Mouse (Mus musculus) embryo, embryonic 11.5 days (tissue): Measurements from ENCODE around the gene Ercc1.
A peak's percentile ranks its signal among the peaks of the same experiment; 100 is the strongest.

Source experiments
- DNase-seq: peaks from one replicate; pipeline ENCODE4 v3.0.0-alpha.2; 2012; ENCODE audit warnings: low read depth, low spot score

Gene Ercc1

DNA sequence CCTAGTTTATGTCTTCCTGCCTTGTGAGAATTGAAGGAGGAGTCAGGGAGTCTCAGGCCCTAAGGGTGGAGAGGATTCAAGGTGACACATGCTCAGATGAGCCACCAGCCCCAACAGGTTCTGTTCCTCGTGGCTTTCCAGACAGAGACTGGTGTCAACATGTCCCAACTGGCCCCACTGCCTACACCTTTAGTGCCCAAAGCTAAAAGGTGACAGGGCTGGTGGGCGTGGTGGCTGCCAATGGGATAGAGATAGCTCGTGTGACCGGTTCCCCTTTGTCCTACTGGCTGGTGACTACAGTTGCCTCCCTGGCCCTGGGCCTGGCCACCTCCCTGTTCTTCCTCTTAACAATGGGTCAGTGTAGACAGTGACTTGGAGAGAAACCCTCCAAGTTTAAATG, 20.8 kb downstream of the Ercc1 start:
- no peak for DNase-seq

DNA sequence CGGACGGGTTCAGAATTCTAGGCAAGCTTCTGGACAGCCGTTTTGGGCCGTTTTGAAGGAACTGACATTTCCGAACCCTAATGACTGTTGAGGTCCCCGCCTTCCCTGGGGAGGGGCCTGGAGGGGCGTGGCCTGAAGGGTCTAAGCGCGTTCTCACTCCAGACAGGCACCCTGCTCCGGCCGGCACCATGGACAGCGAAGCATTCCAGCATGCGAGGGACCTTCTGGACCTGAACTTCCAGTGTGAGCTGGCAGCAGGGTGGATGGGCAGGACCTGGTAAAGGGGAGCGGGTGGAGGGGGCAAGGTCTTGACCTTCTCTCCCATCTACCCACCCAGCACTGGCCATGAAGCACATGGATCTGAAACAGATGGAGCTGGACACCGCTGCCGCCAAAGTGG, 23.8 kb downstream of the Ercc1 start:
- DNase-seq = no peak

DNA sequence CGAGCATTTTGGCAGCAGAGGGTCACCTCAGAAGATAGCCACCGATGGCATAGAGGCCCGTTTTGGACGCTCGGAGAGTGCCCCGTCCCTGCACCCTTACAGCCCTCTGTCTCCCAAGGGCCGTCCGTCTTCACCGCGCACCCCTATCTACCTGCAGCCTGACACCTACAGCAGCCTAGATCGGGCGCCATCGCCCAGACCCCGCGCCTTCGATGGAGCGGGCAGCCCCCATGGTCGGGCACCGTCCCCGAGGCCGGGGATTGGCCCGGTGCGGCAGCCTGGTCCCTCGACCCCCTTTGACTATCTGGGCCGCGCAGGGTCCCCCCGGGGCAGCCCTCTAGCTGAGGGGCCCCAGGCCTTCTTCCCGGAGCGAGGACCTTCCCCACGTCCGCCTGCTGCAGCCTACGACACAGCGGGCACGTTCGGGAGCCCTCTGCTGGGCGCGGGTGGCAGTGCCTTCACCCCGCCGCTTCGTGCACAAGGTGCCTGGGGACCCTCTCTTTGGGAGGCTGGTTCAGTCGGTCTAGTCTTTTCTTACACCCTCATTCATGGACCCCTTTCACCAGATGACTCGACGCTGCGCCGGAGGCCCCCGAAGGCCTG, 25.3 kb downstream of the Ercc1 start:
- peak; percentile 22 for DNase-seq

DNA sequence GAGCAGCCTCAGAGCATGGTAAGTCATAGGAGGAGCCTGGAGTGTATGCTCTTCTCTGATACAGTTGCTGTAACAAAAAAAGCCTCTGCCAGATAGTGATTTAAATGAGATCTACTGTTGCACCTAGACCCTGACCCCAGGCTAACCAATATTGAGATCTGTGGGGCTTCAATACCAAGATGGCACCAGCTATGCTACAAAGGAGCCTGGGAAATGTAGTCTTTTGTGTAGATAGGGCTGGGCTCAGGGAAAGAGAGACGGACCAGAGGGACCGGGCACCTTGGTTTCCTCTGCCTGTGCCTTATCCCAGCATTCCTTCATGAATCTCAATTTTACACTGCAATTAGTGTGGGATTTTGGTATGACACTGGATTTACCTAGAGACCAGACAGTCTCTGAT, 28.8 kb downstream of the Ercc1 start:
- no peak for DNase-seq

DNA sequence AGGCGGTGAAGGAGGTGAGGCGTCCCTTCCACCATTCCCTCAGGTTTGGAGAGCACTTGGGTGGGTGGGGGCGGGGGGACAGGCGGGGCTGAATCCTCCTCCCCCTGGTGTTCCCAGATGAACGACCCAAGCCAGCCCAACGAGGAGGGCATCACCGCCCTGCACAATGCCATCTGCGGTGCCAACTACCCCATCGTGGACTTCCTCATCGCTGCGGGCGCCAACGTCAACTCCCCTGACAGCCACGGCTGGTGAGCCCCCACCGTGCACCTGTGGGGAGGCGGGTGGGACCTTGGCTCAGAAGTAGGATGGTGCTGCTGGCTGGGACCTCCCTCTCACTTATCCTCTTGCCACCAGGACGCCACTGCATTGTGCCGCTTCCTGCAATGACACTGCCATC, 30.8 kb downstream of the Ercc1 start:
- no peak for DNase-seq

DNA sequence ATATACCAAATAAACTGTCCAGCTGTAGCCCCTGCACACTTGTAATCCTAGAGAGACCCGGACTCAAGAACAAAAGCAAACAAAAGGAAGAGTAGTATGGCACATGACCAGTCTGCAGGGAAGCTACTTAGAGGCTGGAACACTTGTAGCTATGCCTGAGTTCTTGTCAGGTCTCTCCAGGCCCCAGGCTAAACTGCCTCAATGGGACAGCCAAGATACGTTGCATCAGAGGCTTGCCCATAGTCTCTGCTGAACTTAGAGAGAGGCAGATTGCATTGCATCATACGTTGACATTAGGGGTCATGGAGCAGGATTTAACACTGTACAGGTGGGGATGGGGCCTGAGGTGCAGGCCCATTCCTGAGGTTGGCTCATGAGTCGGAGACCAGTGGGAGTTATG, 31.4 kb downstream of the Ercc1 start:
- DNase-seq = no peak

DNA sequence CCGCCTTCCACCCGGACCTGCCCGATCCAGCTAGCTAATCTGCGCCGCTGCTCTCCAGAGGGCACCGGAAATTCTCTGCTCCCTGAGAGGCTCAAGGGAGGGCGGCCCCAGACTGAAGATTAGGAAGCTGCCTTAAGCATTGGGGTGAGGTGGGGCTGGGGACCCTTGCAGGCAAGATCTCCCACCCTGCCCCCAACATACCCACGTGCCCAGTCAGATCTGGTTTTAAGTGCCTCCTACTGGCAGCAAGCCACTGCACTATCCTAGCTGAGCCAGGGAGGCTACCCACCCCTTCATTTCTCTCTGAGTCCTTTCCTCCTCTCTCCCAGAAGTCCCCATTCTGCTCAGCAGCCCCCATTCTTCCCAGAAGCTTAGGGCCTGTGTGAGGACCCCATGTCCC, 33.5 kb downstream of the Ercc1 start:
- no peak for DNase-seq

DNA sequence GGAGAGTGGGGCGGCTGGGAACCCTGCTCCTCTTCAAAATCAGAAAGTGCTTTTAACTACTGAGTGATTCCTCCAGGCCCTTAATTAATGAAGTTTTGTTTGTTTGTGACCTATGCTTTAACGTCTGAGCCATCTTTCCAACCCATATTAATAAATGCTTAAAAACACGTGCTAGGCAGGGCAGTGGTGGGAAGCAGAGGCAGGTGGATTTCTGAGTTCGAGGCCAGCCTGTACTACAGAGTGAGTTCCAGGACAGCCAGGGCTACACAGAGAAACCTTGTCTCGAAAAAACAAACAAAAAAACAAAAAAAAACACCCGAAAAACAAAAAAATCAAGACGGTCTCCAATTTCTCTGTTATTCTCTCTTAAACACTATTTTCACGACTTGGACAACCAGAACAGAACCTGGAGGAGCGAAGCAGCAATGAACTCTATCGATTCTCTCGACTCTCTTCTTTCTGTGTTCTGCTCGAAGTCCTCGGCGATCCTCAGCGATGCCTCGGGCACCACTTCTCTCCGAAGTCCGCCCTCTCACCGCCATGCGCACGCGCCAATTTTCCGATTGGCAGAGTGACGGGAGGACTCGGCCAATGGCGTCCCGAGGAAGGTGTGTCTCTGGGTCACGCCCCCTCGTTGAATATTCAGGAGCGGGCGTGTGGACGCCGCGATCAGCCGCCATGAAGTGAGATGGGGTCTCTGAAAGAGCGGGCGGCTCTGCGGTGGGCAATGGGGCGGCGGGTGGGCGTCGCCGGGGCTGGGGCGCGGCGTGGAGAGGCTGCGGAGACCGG, 37.0 kb downstream of the Ercc1 start, which contains the start of gene Ercc2:
Gene Ercc2, plus strand, starts transcription at position 634 of the 789 bp plus-strand sequence.
- DNase-seq = peak; percentile 100

DNA sequence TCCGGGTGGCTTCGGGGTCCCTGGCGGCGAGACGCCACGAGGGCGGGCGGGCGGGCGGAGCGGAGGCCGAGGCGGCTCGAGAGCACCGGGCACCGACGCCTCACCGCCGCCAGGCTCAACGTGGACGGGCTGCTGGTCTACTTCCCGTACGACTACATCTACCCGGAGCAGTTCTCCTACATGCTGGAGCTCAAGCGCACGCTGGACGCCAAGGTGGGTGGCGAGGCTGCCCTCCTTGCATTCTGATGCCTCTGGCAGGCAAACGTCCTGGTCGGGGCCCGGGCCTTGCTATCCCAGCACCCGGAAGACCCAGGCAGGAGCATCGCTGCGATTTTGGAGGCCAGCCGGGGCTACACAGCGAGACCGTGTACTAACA, 37.6 kb downstream of the Ercc1 start:
- DNase-seq = peak; percentile 13

DNA sequence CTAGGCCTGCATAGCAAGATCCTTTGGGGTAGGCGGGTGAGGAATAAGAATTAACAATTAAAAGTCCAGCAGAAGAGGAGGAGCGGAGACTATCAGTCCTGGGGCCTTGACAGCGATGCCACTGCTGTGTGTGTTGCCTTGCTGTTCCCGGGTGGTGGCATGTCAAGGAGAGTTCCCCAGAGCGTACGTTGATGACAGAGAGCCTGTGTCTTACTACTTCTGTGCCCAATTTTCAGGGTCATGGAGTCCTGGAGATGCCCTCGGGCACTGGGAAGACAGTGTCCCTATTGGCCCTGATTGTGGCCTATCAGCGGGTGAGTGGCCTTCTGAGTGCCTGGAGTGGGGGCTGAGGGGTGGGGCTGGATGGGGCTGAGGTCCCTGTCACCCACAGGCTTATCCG, 39.1 kb downstream of the Ercc1 start:
- DNase-seq = no peak

DNA sequence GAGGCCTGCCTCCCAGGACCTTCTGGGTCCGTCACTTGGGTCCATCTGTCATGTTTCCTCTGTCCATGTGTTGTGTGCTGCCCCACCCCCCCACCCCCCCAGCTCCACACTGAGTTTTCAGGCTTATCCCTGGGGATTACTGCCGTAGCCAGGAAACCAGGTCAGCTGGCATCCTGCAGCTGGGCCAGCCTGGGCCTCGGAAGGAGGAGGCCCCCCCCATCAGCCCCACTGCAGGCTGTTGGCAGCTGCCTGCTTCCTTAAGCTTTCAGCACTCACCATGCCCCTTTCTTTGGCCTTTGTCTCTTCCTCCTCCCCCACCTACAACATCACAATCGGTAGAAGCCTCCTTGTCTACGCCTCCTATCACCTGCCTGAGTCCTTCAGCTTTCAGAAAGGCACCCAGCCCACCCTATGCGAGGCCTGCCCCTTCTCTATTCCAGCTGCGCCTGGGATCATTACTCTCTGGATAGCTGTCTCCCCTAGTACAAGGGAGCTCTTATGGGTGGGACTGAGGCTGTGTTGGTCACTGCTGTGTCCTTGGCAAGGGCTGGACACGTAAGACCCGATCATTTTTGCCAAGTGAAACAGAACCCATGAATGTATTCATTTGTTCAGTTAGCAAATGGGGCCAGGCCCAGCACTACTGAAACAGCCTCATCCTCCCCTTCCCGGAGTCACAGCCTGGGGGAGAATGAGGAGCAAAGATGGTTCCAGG, 44.3 kb downstream of the Ercc1 start:
- no peak for DNase-seq

DNA sequence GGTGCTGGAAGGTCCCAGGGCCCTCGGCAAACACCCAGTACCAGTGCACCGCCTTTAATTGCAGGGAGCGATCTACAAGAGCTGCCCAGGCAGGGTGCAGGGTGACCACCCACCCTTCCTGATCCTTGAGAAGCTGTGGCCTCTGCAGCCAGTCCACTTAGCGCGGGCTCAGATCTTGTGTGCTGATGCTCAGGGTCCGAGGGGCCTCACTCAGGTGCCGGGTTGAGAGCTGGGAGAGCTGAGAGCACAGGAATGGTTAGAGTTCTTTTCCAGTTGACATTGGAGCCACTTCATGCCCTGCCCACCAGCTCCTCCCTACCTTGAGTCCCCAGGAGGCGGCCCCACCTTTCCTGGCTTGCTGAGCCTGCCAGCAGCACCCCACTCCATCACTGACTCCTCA, 49.9 kb downstream of the Ercc1 start:
- no peak for DNase-seq

DNA sequence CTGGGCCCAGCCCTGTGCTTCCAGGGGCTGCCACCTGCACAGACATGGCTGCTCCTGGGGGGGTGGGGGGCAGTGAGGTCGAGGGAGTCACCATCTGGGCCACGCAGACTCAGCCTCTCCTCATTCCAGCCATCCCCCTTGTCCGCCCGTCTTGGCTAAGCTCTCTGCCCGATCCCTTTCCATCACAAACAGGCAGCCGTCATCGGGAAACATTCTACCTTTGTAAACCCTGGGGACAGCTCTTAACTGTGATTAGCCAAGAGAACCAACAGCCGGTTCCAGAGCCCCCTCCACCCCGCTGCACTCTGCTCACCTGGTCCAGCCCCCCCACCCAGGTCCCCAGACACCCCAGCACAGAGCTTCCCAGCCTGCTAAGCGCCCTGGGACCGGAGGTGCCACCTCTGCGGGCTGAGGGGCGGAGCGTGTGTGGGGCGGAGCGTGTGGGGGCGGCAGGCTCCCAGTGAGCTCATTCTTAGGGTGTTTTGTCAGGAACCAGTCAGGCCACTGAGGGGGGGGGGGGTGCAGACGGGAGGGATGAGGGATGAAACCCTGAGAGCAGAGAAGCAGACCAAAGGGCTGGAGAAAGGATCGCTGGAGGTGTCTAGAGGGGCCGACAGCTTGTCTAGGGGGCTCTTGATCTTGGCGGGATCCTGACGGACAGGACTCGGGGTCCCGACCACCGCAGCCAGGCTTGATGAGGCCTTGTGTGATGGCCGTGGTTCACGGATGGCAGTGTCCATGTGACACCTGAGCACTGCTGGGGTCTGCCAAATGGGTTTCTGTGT, 55.1 kb downstream of the Ercc1 start:
- DNase-seq = no peak

DNA sequence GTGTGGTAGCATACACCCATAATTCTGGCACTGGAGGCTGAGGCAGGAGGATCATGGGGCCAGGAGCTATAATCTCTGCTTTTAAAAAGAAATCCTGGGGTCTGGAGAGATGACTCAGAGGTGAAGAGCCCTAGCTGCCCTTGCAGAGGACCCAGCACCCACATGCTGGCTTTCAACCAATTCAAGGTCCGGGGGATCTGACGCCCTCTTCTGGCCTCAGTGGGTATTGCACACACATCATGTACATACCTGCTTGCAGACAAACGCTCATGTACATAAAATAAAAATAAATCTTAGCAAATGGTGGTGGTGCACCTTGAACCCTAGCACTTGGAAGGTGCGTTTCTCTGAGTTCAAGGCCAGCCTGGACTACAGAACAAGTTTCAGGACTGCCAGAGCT, 56.4 kb downstream of the Ercc1 start:
- DNase-seq = no peak

DNA sequence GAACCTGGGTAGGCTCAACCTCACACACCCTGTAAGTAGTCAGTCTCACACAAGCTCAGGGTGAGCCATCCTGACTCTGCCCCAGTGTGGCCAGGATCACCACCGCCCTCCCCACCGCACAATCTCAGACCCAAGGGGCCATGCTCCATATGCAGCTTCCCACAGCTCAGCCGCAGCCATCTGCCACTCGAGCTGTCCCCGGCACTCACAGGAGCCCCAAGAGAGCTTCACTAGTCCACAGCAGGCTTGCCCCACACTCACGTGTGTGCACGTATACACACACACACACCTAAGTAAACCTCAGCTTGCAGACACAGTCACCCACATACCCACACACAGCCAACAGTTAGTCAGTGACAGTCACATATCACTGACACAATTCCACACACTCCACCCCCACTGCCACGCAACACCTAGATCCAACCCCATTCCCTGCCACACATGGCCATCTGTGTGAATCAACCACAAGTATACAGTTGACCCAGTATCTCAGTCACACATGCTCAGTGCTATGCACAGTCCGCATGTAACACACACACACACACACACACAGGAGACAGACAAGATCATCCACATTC, 58.0 kb downstream of the Ercc1 start:
- DNase-seq = no peak

DNA sequence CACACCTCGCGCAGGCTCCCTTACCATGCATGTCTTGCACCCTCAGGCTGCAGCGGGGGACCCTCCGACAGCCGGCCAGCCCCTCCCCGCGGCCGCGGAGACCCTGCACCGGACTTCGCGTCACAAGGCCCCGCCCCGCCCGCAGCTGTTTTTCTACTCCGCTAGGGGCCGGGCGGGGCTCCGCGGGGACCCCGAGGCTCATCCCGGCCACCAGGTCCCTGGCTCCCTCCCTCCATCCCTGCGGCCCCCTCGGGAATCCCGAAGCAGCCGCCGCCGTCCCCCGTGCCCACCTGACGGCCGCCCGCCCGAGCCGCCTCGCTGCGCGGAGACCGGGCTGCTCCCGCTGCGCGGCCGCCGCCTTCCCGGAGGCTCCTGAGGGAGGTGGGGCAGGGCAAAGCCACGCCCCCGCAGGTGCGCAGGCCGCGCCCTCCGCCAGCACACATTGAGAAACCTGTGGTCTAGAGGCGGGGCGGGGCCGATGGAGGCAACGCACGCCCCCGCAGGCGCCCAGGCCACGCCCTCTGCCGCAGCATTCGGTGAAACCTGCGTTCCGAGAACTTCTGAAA, 59.2 kb downstream of the Ercc1 start, which contains the start of gene Klc3:
Gene Klc3, minus strand, starts transcription at position 374 of the 566 bp plus-strand sequence.
- no peak for DNase-seq

DNA sequence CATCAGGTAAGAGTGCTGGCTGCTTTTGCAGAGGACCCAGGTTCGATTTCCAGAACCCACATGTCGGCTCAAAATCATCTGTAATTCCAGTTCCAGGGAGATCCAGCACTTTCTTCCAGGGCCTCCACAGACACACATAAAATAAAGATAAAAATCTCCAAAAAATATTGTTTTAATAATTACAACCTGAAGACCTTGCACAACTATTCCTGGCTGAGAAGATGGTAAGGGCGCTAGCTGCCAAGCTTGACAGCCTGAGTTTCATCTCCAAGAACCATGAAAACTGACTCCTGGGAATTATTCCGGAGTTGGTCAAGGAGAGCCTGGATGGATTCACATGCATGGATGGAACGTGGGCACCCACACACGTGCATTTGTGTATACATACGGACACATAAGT, 59.9 kb downstream of the Ercc1 start, which contains the start of gene Ckm:
Gene Ckm, plus strand, starts transcription at position 301 of the 400 bp plus-strand sequence.
- DNase-seq = no peak

DNA sequence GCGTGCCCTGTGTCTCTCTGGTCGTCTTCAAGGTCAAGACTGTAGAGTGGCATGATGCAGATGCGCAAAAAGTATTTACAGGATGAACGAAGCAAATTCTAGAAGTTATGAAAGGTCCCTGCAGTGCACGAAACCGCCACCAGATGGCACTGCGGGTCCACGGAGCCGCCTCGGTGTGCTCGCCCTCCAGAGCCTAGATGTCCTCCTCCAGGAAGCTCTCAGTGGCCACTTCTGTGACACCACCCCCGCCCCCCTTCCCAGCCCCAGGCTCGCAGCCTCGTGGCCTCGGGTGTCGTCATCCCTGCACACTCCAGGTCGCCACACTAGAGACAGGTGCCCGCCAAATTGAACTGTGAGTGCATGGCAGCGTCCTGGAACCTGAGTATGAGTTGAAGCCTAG, 60.8 kb downstream of the Ercc1 start:
- peak; percentile 62 for DNase-seq
